Mouse (Mus musculus) liver, embryonic 16.5 days (tissue): Measurements from ENCODE around the gene Cacng6. TPM values are rescaled to one million over a fixed set of nuclear protein-coding genes. Genes with fewer than 3 reads are reported as not detected.

ENCODE experiments used
- ATAC-seq: fragments of 200-750 bp; cut with Nextera tagmentation; 2 replicates; pipeline ENCODE4 v1.8.0; 2017; ENCODE audit warnings: low read depth, mild to moderate bottlenecking, moderate number of reproducible peaks, moderate library complexity
- H3K27ac ChIP-seq: fragments of 300-500 bp; sonication (generic); 2 replicates; pipeline ENCODE4 v1.5.1; 2014; ENCODE audit warnings: mild to moderate bottlenecking, low read length
- H3K27me3 ChIP-seq: fragments of 300-500 bp; sonication (generic); 2 replicates; pipeline ENCODE4 v1.6.1; 2014; ENCODE audit warnings: low read depth, low read length, mixed read lengths; ENCODE audit not compliant: control insufficient read depth, insufficient read depth
- H3K36me3 ChIP-seq: fragments of 300-500 bp; sonication (generic); 2 replicates; pipeline ENCODE4 v1.6.1; 2014; ENCODE audit warnings: mild to moderate bottlenecking; ENCODE audit not compliant: control insufficient read depth, insufficient read depth
- H3K4me1 ChIP-seq: fragments of 300-500 bp; sonication (generic); 2 replicates; pipeline ENCODE4 v1.6.1; 2014; ENCODE audit warnings: low read depth, low read length, mixed read lengths; ENCODE audit not compliant: control insufficient read depth
- H3K4me2 ChIP-seq: fragments of 300-500 bp; sonication (generic); 2 replicates; pipeline ENCODE4 v1.6.1; 2014; ENCODE audit warnings: low read depth, low read length, mixed read lengths
- H3K4me3 ChIP-seq: fragments of 300-500 bp; sonication (generic); 2 replicates; pipeline ENCODE4 v1.5.1; 2014; ENCODE audit warnings: low read depth, mild to moderate bottlenecking, low read length
- H3K9ac ChIP-seq: fragments of 300-500 bp; sonication (generic); 2 replicates; pipeline ENCODE4 v1.6.1; 2014; ENCODE audit warnings: low read depth, low read length
- H3K9me3 ChIP-seq: fragments of 300-500 bp; sonication (generic); replicated peaks from 2 replicates; pipeline ENCODE4 v1.6.1; 2016; ENCODE audit warnings: low read length; ENCODE audit not compliant: control insufficient read depth
- WGBS: fragments of 180-500 bp; shearing (Covaris S2); extraction: QIAGEN DNeasy Blood & Tissue Kit; methylation state at CpG from one replicate; pipeline ENCODE4 v1.1.7; 2014; ENCODE audit not compliant: insufficient replicate concordance; 5-methylcytosine and 5-hydroxymethylcytosine counted together
- microRNA-seq: library from miRNA; unstranded; fragments of <30 nt; microRNA quantifications from one replicate; pipeline ENCODE4, GENCODE M21; 2016
- polyA plus RNA-seq: library from polyadenylated mRNA; unstranded; fragments of >200 nt; fragmentation: Nextera tagmentation; extraction: Ambion mirVana; gene quantifications from 2 replicates; pipeline ENCODE4 v1.2.1, GENCODE M21; 2015

The Cacng6 gene
- polyA plus RNA-seq, 1 experiment from 2014 or later: 0.58 TPM

DNA sequence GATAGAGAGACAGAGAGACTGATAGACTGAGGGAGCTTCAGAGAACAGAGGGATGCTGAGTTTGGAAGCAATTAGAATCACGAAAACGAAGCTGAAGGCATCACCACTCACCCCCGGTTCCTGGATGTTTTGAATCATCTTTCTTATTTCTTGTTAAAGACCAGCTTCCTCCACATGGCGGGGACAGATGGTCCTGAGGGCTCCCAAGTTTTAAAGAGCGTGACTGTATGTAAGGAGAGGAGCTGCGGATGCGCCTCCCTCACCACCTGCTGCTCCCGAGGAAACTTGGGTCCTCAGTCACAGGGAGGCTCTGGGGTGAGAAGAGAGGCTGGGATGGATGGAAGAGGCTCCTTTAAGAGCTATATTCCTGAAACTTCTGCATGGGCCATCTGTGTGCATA, 36.3 kb downstream of the Cacng6 start:
- Histone ChIP-seq H3K27ac (no peak overlapping the region), H3K4me1 (no peaks in the 10 kb centered on the region), H3K4me3 (no peak overlapping the region), H3K4me2 (no peak overlapping the region), H3K9ac (no peak overlapping the region), H3K36me3 (no peaks in the 10 kb centered on the region), H3K27me3 (no peaks in the 10 kb centered on the region), H3K9me3 (no peaks in the 10 kb centered on the region)
- 63% methylated on average over 8 of the region's 8 CpGs for WGBS
- ATAC-seq: no peak

DNA sequence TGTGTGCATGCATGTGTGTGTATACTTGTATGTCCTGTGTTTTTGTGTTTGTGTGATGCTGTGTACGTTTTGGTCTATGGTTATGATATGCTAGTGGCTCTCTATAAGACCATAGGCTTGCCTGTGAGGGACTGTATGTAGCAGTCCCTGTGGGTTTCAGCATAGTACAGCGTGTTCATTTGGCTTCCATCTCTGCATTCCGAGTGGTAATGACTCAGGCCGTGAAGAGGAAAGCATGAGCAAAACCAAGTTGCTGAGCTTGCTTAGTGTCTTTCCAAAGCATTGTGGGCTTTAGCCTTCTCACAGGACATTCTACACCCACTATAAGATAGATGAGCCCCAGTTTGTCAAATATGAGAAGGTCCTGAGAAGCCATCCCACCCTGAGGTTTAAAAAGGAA, 39.3 kb downstream of the Cacng6 start:
- H3K27me3 ChIP-seq: no peaks in the 10 kb centered on the region
- no peak overlapping the region for H3K4me2 ChIP-seq
- no peak overlapping the region for H3K9ac ChIP-seq
- no peak overlapping the region for H3K4me3 ChIP-seq
- WGBS: 70% methylated on average over 4 of the region's 4 CpGs
- no peaks in the 10 kb centered on the region for H3K4me1 ChIP-seq
- ATAC-seq: no peak
- H3K9me3 ChIP-seq: no peaks in the 10 kb centered on the region
- H3K36me3 ChIP-seq: no peaks in the 10 kb centered on the region
- no peak overlapping the region for H3K27ac ChIP-seq

DNA sequence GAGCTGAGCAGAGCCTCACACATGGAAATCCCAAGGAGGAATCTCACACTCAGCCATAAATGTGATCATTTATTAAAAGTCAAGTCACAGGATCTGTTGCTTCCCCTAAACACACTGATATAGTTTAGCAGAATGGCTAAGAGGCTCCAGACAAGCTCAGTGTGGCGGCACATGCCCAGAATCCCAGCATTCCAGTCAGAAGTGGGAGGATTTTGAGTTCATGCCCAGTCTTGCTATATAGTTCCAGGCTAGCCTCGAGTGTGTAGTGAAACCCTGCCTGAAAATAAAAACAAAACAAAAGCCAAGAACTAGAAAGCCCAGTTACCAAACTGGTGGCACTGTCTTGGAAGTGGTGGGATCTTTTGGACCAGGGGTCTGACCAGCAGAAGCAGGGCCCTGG, 44.6 kb downstream of the Cacng6 start:
- Histone ChIP-seq H3K9me3 (no peaks in the 10 kb centered on the region), H3K4me3 (no peak overlapping the region), H3K4me1 (no peaks in the 10 kb centered on the region), H3K36me3 (no peaks in the 10 kb centered on the region), H3K27me3 (no peaks in the 10 kb centered on the region), H3K4me2 (no peak overlapping the region), H3K27ac (no peak overlapping the region), H3K9ac (no peak overlapping the region)
- WGBS: 31% methylated on average over 2 of the region's 2 CpGs
- ATAC-seq: no peak

DNA sequence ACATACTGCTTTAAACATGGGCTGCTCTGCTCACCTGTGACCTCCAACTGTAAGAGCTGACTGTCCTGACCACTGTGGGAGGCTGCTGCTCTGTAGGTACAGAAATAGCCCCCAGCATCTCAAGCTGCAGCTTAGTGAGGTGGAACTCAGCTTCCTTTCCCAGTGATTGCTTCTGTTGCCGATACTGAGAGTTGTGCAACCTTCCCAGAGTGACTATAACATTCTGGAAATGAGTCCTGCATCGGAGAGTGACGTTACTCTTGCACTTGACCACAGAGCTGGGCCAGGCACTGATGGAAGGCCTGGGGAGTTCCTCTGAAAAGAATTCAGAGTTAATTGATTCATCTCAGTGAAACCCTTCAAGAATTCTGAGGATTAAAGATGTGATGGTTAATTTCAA, 48.8 kb downstream of the Cacng6 start:
- Histone ChIP-seq H3K27me3 (no peaks in the 10 kb centered on the region), H3K4me3 (no peak overlapping the region), H3K36me3 (no peaks in the 10 kb centered on the region), H3K4me1 (no peaks in the 10 kb centered on the region), H3K27ac (no peak overlapping the region), H3K4me2 (no peak overlapping the region), H3K9ac (no peak overlapping the region), H3K9me3 (no peaks in the 10 kb centered on the region)
- 44% methylated on average over 3 of the region's 3 CpGs for WGBS
- no peak for ATAC-seq

DNA sequence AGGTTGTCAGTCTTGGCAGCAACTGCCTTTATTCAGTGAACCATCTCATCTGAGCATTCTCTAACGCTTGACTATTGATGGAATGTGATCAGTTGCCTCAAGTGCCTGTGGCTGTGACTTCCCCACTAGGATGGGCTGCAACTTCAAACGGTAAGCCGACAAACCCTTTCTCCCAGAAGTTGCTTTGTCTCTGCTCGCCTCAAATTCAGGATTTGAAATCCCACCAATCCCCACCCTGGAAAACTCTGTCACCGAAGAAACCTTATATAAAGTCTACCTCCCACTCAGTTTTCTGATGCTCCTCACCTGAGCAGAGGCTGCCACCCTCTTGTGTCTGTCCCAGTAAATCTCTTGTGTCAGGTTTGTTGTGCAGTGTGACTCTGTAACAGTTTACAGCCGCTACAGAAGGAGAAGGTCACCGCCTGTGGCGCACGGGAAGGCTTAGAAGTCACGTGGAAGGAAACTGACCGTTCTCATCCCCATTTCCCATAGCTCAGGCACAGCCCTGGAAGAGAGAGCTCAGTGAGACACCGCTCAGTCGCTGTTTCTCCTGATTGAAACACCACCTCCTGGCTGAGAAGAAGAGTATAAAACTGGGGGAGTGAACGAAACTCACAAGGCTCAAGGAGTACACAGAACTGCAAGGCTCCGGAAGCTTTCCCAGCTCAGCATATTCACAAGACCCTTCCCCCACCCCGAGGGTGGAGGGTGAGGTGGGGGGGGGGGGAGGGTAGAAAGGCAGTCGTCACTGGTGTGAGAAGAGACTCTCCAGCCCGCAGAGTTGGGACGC, 50.5 kb downstream of the Cacng6 start:
- Histone ChIP-seq H3K9me3 (no peaks in the 10 kb centered on the region), H3K36me3 (no peaks in the 10 kb centered on the region), H3K27me3 (no peaks in the 10 kb centered on the region), H3K4me2 (no peak overlapping the region), H3K27ac (no peak overlapping the region), H3K9ac (no peak overlapping the region), H3K4me1 (no peaks in the 10 kb centered on the region), H3K4me3 (no peak overlapping the region)
- ATAC-seq: no peak
- 11% methylated on average over 19 of the region's 19 CpGs for WGBS

DNA sequence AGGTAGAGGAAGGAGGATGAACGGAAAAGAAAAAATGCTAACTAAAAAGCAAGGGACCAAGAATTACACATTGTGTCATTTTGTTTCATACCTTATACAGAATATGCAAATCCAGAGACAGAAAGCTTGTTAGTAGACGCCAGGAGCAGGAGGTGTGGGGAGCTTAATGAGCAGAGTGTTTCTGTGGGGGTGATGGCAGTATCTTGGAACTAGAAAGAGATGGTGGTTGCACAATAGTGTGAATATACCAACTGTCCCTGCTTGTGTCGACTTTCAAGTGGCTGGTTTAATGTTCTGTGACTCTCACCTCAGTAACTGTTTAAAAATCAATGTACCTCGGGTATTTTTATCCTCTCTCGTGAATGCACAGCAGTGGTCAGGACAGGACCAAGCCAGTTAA, 52.7 kb downstream of the Cacng6 start:
- Histone ChIP-seq H3K4me1 (no peaks in the 10 kb centered on the region), H3K9ac (no peak overlapping the region), H3K4me2 (no peak overlapping the region), H3K36me3 (no peaks in the 10 kb centered on the region), H3K4me3 (no peak overlapping the region), H3K9me3 (no peaks in the 10 kb centered on the region), H3K27ac (no peak overlapping the region), H3K27me3 (no peaks in the 10 kb centered on the region)
- WGBS: 43% methylated on average over 5 of the region's 5 CpGs
- no peak for ATAC-seq

DNA sequence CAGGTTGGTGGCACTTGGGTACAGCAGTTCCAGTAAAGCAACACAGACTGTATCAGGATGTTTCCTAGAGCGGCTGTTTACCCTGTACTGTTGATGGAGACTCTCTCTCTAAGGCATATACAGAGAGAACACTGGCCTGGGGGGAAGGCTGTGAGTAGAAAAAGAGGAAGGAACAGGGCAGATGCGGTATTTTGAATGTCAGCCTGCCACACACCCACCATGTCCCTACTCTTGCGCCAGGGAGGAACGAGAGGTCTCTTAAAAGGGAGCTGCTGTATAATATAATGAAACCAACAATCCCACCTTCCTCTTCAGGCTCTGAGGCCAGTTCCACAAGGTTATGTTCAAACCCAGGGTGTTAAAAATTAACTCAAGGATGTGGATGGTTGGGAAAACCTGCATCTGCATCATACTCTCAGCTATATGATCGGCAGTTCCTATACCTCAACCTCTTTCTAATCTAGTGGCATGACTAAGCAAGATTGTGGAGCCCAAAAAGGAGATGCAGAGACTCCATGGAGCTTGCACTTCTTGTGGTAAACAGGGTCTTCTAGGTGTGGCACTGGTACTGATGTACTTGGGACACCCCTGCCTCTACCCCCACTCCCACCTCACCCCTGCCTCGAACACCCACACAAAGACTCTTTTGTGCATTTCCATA, 58.1 kb downstream of the Cacng6 start:
- Histone ChIP-seq H3K27me3 (no peaks in the 10 kb centered on the region), H3K4me1 (no peaks in the 10 kb centered on the region), H3K4me3 (no peak overlapping the region), H3K9me3 (no peaks in the 10 kb centered on the region), H3K27ac (no peak overlapping the region), H3K36me3 (no peaks in the 10 kb centered on the region), H3K9ac (no peak overlapping the region), H3K4me2 (no peak overlapping the region)
- 33% methylated on average over 6 of the region's 6 CpGs for WGBS
- no peak for ATAC-seq

Small RNAs within 50 kb of the gene (microRNA-seq; reads per million reads assigned to microRNA genes)
- 0.74 reads per million for gene Gm23450

Other genes starting within 250 kb of the Cacng6 start
- gene Nlrp12, start 174.5 kb upstream of the Cacng6 start, polyA plus RNA-seq: 0.46 and 0.57 TPM in 2 replicates
- gene Myadm, start 135.1 kb upstream of the Cacng6 start, polyA plus RNA-seq: 41.4 and 55.1 TPM in 2 replicates
- gene Prkcg, start 135.0 kb upstream of the Cacng6 start, polyA plus RNA-seq: 0.68 TPM in 1 of 2 replicates, not detected in the other
- gene Cacng7, start 91.2 kb upstream of the Cacng6 start, polyA plus RNA-seq: not detected in 2 replicates
- gene Cacng8, start 33.5 kb upstream of the Cacng6 start, polyA plus RNA-seq: not detected in 2 replicates
- 0.14 and 0.21 TPM in 2 replicates for gene Tarm1, start 78.4 kb downstream of the Cacng6 start, polyA plus RNA-seq
- gene Oscar, start 192.0 kb downstream of the Cacng6 start, polyA plus RNA-seq: 0.18 TPM in 1 of 2 replicates, not detected in the other
- gene Ndufa3, start 193.2 kb downstream of the Cacng6 start, polyA plus RNA-seq: 249 and 272 TPM in 2 replicates
- 8.1 and 9.0 TPM in 2 replicates for gene Tfpt, start 205.7 kb downstream of the Cacng6 start, polyA plus RNA-seq
- 36.9 and 41.4 TPM in 2 replicates for gene Prpf31, start 205.8 kb downstream of the Cacng6 start, polyA plus RNA-seq
- gene Cnot3, start 221.1 kb downstream of the Cacng6 start, polyA plus RNA-seq: 18.3 and 22.3 TPM in 2 replicates
- gene Leng1, start 241.6 kb downstream of the Cacng6 start, polyA plus RNA-seq: 5.7 and 6.0 TPM in 2 replicates